Mouse (Mus musculus) layer of hippocampus, postnatal 25 days (tissue): Measurements from ENCODE around the gene Cs. TPM values are rescaled to one million over a fixed set of nuclear protein-coding genes. Genes with fewer than 3 reads are reported as not detected.

Source experiments
- DNase-seq, 2 experiments: peaks; one replicate each; pipeline ENCODE4 v3.0.0; 2022; ENCODE audit warnings: mixed read lengths in 2 of 2, low spot score in 1 of 2; ENCODE audit errors: extremely low spot score in 1 of 2
- microRNA-seq, 2 experiments: library from miRNA; unstranded; fragments of <30 nt; microRNA quantifications; one replicate each; pipeline ENCODE4 v1.2.0; 2021
- total RNA-seq, 2 experiments: library from RNA; stranded (reverse); gene quantifications; 2 replicates each; pipeline ENCODE4 v1.2.3; 2021

The Cs gene
- total RNA-seq, 2 experiments from 2014 or later, result 232 to 242 TPM

DNA sequence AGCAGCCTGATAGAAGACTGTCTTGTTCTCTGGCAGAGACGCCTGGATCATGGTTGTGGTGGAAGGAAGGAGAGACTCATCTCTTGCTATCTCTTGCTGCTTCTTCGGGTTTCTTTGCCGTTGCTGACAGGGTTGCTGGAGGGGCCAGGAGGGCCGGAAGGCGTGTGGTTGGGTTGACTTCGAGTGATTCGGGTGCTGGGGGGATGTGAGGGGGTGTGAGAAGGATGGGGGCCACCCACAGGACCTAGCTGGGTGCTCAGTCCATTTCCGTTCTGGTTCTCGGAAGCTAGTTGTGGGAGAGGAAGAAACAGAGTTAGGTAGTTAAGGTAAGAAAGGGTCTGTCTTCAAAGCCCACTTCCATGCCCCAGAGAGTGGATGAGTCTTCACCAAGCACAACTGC is 64.1 kb downstream of the Cs start:
- no peak for DNase-seq

- DNase-seq, result no peak
Measured at GRCm38 (mm10) chr10:128403931-128404330, 66.4 kb downstream of the Cs start.

GRCm38 (mm10) chr10:128408591-128409535 is 71.3 kb downstream of the Cs start:
- peak in 1 of 2 experiments; percentile 35 for DNase-seq

DNA sequence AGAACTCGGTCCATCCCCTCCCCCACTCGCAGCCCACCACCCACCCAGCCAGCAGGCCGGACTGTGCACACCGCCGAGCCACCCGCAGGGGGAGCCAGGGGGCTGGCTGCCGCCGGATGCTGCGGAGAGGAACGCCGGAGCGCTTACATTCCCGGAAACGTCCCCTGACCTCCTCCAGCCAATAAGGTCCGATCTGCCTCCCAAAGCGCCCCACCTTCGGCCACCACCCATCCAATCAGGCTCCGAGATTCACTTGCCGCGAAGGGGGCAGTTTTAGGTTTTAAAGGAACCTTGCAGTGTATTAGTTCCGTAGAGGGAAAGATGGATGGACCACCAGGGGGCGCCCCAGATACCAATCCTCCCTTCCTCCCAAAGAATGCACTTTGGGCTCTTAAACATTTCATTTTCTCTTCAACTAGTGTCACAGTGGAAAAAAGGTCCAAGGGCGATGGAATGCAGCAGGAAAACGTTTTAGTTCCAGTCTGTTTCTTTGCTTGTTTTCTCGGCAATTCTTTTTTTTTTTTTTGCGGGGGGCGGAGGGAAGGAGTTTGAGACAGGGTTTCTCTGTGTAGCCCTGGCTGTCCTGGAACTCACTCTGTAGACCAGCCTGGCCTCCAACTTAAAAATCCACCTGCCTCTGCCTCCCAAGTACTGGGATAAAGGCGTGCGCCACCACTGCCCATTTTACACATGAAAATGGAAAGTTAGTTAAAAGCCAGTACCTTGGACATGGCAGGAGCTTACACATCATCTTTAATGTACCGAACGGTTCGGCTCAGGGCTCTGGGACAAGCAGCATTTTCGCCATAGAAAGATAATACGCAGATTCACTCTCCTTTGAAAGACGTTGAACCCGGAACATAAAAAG is 72.4 kb downstream of the Cs start:
- DNase-seq, result peak; percentile 94 to 99

GRCm38 (mm10) chr10:128410560-128410845 is 73.0 kb downstream of the Cs start:
- DNase-seq, result no peak

- DNase-seq, result peak; percentile 90 to 91
Measured at GRCm38 (mm10) chr10:128411211-128412054, 73.9 kb downstream of the Cs start, which contains the start of the genes Nabp2 and Rnf41. Nabp2 (minus strand) TSS chr10:128411492. Rnf41 (plus strand) TSS chr10:128411657.

GRCm38 (mm10) chr10:128412055-128412381 is 74.5 kb downstream of the Cs start:
- DNase-seq, result no peak

Small RNA genes within 50 kb of the gene (microRNA-seq; reads per million reads assigned to microRNA genes)
- gene Gm25361 (0 reads per million in 2 experiments), gene Gm26308 (0 reads per million in 2 experiments), gene Mir6914 (0.37 to 0.40 reads per million in 2 experiments), gene Mir6915 (5.7 to 8.6 reads per million in 2 experiments)

Other genes with a start within 250 kb of the Cs start
- gene Baz2a, start 246.2 kb upstream of the Cs start, total RNA-seq, result 10 to 100 TPM; 32.2 to 42.5 TPM
- gene Rbms2, start 157.4 kb upstream of the Cs start, total RNA-seq, result 10 to 100 TPM; 11.5 to 11.9 TPM
- 10 to 100 TPM; 19.2 to 23.5 TPM for gene Gls2, start 143.3 kb upstream of the Cs start, total RNA-seq
- gene Spryd4, start 125.9 kb upstream of the Cs start, total RNA-seq, result 10 to 100 TPM in 1 of 2 experiments, 1 to 10 TPM in 1; 8.5 to 10.6 TPM
- not detected for gene Mip, start 111.9 kb upstream of the Cs start, total RNA-seq
- 1 to 10 TPM; 4.3 to 5.6 TPM for gene Timeless, start 105.7 kb upstream of the Cs start, total RNA-seq
- not detected for gene Apon, start 83.6 kb upstream of the Cs start, total RNA-seq
- gene Apof, start 69.1 kb upstream of the Cs start, total RNA-seq, result not detected
- gene Stat2, start 67.2 kb upstream of the Cs start, total RNA-seq, result 10 to 100 TPM; 27.8 to 30.0 TPM
- gene Il23a, start 39.0 kb upstream of the Cs start, total RNA-seq, result 1 to 10 TPM in 1 of 2 experiments, under 1 TPM in 1; 0.84 to 1.1 TPM
- 10 to 100 TPM; 12.3 to 17.4 TPM for gene Pan2, start 34.4 kb upstream of the Cs start, total RNA-seq
- gene Cnpy2, start 15.3 kb upstream of the Cs start, total RNA-seq, result 10 to 100 TPM; 81.1 to 92.0 TPM
- gene Coq10a, start 31.3 kb downstream of the Cs start, total RNA-seq, result 10 to 100 TPM; 52.9 to 53.5 TPM
- 10 to 100 TPM; 54.7 to 69.5 TPM for gene Ankrd52, start 39.4 kb downstream of the Cs start, total RNA-seq
- gene Slc39a5, start 63.5 kb downstream of the Cs start, total RNA-seq, result not detected
- 100 to 1,000 TPM in 1 of 2 experiments, 10 to 100 TPM in 1; 96.7 to 101 TPM for gene Nabp2, start 73.8 kb downstream of the Cs start, total RNA-seq
- 10 to 100 TPM; 68.0 to 76.9 TPM for gene Rnf41, start 73.9 kb downstream of the Cs start, total RNA-seq
- 100 to 1,000 TPM; 228 to 242 TPM for gene Smarcc2, start 121.5 kb downstream of the Cs start, total RNA-seq
- gene Myl6, start 156.4 kb downstream of the Cs start, total RNA-seq, result 100 to 1,000 TPM; 551 to 619 TPM
- gene Myl6b, start 161.0 kb downstream of the Cs start, total RNA-seq, result 10 to 100 TPM; 17.4 to 18.9 TPM
- 1 to 10 TPM; 4.6 to 5.0 TPM for gene Esyt1, start 188.1 kb downstream of the Cs start, total RNA-seq
- gene Zc3h10, start 210.0 kb downstream of the Cs start, total RNA-seq, result 10 to 100 TPM; 13.2 to 14.8 TPM
- gene Rpl41, start 211.6 kb downstream of the Cs start, total RNA-seq, result 1,000 to 10,000 TPM; 1,459 to 1,623 TPM
- gene Pa2g4, start 228.3 kb downstream of the Cs start, total RNA-seq, result 10 to 100 TPM; 62.9 to 65.3 TPM